Mouse (Mus musculus) embryonic facial prominence, embryonic 11.5 days (tissue): ENCODE results near the gene Aasdh. TPM values are rescaled to one million over a fixed set of nuclear protein-coding genes. Genes with fewer than 3 reads are reported as not detected.

Experiments used
- ATAC-seq: fragments of 200-750 bp; cut with Nextera tagmentation; replicated peaks from 2 replicates; pipeline ENCODE4 v1.8.0; 2017; ENCODE audit warnings: low read depth; ENCODE audit not compliant: insufficient number of reproducible peaks, low FRiP score, low TSS enrichment
- DNase-seq: peaks from one replicate; pipeline ENCODE4 v3.0.0-alpha.2; 2015; ENCODE audit warnings: low spot score
- H3K27ac ChIP-seq: fragments of 300-500 bp; sonication (generic); replicated peaks from 2 replicates; pipeline ENCODE4 v1.5.1; 2014; ENCODE audit warnings: mild to moderate bottlenecking, low read depth, low read length, control low read depth
- H3K27me3 ChIP-seq: fragments of 300-500 bp; sonication (generic); 2 replicates; pipeline ENCODE4 v1.6.1; 2014; ENCODE audit warnings: mild to moderate bottlenecking, low read length, moderate library complexity, mixed read lengths; ENCODE audit not compliant: control insufficient read depth, insufficient read depth
- H3K36me3 ChIP-seq: fragments of 300-500 bp; sonication (generic); replicated peaks from 2 replicates; pipeline ENCODE4 v1.6.1; 2014; ENCODE audit warnings: low read depth, mild to moderate bottlenecking, low read length, moderate library complexity, mixed read lengths; ENCODE audit not compliant: control insufficient read depth, insufficient read depth
- H3K4me1 ChIP-seq: fragments of 300-500 bp; sonication (generic); 2 replicates; pipeline ENCODE4 v1.6.1; 2014; ENCODE audit warnings: low read length, mixed read lengths; ENCODE audit not compliant: control insufficient read depth, insufficient read depth
- H3K4me2 ChIP-seq: fragments of 300-500 bp; sonication (generic); 2 replicates; pipeline ENCODE4 v1.6.1; 2014; ENCODE audit warnings: low read depth, mild to moderate bottlenecking, control low read depth, low read length, moderate library complexity
- H3K4me3 ChIP-seq: fragments of 300-500 bp; sonication (generic); 2 replicates; pipeline ENCODE4 v1.5.1; 2014; ENCODE audit warnings: low read depth, low read length, control low read depth
- H3K9ac ChIP-seq: fragments of 300-500 bp; sonication (generic); replicated peaks from 2 replicates; pipeline ENCODE4 v1.6.1; 2014; ENCODE audit warnings: mild to moderate bottlenecking, control low read depth, low read length
- H3K9me3 ChIP-seq: fragments of 300-500 bp; sonication (generic); replicated peaks from 2 replicates; pipeline ENCODE4 v1.6.1; 2016; ENCODE audit warnings: mild to moderate bottlenecking, low read length, inconsistent platforms, mixed read lengths; ENCODE audit not compliant: control insufficient read depth
- WGBS: fragments of 180-500 bp; shearing (Covaris S2); extraction: QIAGEN DNeasy Blood & Tissue Kit; methylation state at CpG from one replicate; pipeline ENCODE4 v1.1.7; 2014; 5-methylcytosine and 5-hydroxymethylcytosine counted together
- polyA plus RNA-seq: library from polyadenylated mRNA; unstranded; fragments of >200 nt; fragmentation: Nextera tagmentation; extraction: Ambion mirVana; gene quantifications from 2 replicates; pipeline ENCODE4 v1.2.1, GENCODE M21; 2014

The Aasdh gene
- polyA plus RNA-seq, 1 experiment from 2014 or later = 18.5 TPM

GRCm38 (mm10) chr5:76947758-76948157 is 42.4 kb upstream of the Aasdh start:
- WGBS = 86% methylated on average over 4 of the region's 4 CpGs
- no peak overlapping the region for H3K9ac ChIP-seq
- H3K4me3 ChIP-seq = no peak overlapping the region
- ATAC-seq (no peak), DNase-seq (no peak)
- no peaks in the 10 kb centered on the region for H3K36me3 ChIP-seq
- H3K4me2 ChIP-seq = no peak overlapping the region
- no peaks in the 10 kb centered on the region for H3K4me1 ChIP-seq
- H3K27ac ChIP-seq = no peak overlapping the region
- H3K27me3 ChIP-seq = no peaks in the 10 kb centered on the region
- H3K9me3 ChIP-seq = no peaks in the 10 kb centered on the region

GRCm38 (mm10) chr5:76947142-76947541 is 41.8 kb upstream of the Aasdh start:
- H3K9me3 ChIP-seq = no peaks in the 10 kb centered on the region
- H3K4me3 ChIP-seq = no peak overlapping the region
- H3K27ac ChIP-seq = no peak overlapping the region
- no peak for DNase-seq
- ATAC-seq = no peak
- no peaks in the 10 kb centered on the region for H3K4me1 ChIP-seq
- 91% methylated on average over 4 of the region's 4 CpGs for WGBS
- no peak overlapping the region for H3K4me2 ChIP-seq
- no peaks in the 10 kb centered on the region for H3K36me3 ChIP-seq
- no peaks in the 10 kb centered on the region for H3K27me3 ChIP-seq
- no peak overlapping the region for H3K9ac ChIP-seq

GRCm38 (mm10) chr5:76945678-76946033 is 40.3 kb upstream of the Aasdh start:
- 77% methylated on average over 2 of the region's 2 CpGs for WGBS
- H3K4me3 ChIP-seq = no peak overlapping the region
- H3K27ac ChIP-seq = no peak overlapping the region
- H3K9me3 ChIP-seq = no peaks in the 10 kb centered on the region
- H3K4me2 ChIP-seq = no peak overlapping the region
- DNase-seq (no peak), ATAC-seq (no peak)
- no peaks in the 10 kb centered on the region for H3K36me3 ChIP-seq
- H3K27me3 ChIP-seq = no peaks in the 10 kb centered on the region
- no peak overlapping the region for H3K9ac ChIP-seq
- no peaks in the 10 kb centered on the region for H3K4me1 ChIP-seq

GRCm38 (mm10) chr5:76944965-76945677 is 39.8 kb upstream of the Aasdh start:
- no peaks in the 10 kb centered on the region for H3K4me1 ChIP-seq
- WGBS = 76% methylated on average over 6 of the region's 6 CpGs
- H3K4me2 ChIP-seq = no peak overlapping the region
- no peak overlapping the region for H3K9ac ChIP-seq
- H3K9me3 ChIP-seq = no peaks in the 10 kb centered on the region
- no peaks in the 10 kb centered on the region for H3K27me3 ChIP-seq
- DNase-seq = no peak
- no peak overlapping the region for H3K27ac ChIP-seq
- no peaks in the 10 kb centered on the region for H3K36me3 ChIP-seq
- ATAC-seq = no peak
- H3K4me3 ChIP-seq = no peak overlapping the region

GRCm38 (mm10) chr5:76942505-76942904 is 37.2 kb upstream of the Aasdh start:
- no peak for DNase-seq
- Histone ChIP-seq H3K27ac (no peak overlapping the region), H3K4me1 (no peaks in the 10 kb centered on the region), H3K36me3 (no peaks in the 10 kb centered on the region), H3K27me3 (no peaks in the 10 kb centered on the region), H3K9me3 (no peaks in the 10 kb centered on the region), H3K4me2 (no peak overlapping the region), H3K9ac (no peak overlapping the region), H3K4me3 (no peak overlapping the region)
- ATAC-seq = no peak
- WGBS = 93% methylated on average over 4 of the region's 4 CpGs

- DNase-seq (no peak), ATAC-seq (no peak)
- no peaks in the 10 kb centered on the region for H3K36me3 ChIP-seq
- no peaks in the 10 kb centered on the region for H3K4me1 ChIP-seq
- 89% methylated on average over 4 of the region's 4 CpGs for WGBS
- no peak overlapping the region for H3K4me2 ChIP-seq
- H3K9ac ChIP-seq = no peak overlapping the region
- H3K4me3 ChIP-seq = no peak overlapping the region
- no peaks in the 10 kb centered on the region for H3K27me3 ChIP-seq
- H3K27ac ChIP-seq = no peak overlapping the region
- H3K9me3 ChIP-seq = no peaks in the 10 kb centered on the region
These were observed 36.7 kb upstream of the Aasdh start for GRCm38 (mm10) chr5:76941975-76942374.

GRCm38 (mm10) chr5:76939717-76940116 is 34.4 kb upstream of the Aasdh start:
- no peaks in the 10 kb centered on the region for H3K27me3 ChIP-seq
- no peak overlapping the region for H3K4me3 ChIP-seq
- DNase-seq (no peak), ATAC-seq (no peak)
- no peak overlapping the region for H3K27ac ChIP-seq
- H3K4me2 ChIP-seq = no peak overlapping the region
- no peaks in the 10 kb centered on the region for H3K9me3 ChIP-seq
- H3K4me1 ChIP-seq = no peaks in the 10 kb centered on the region
- WGBS = 93% methylated on average over 8 of the region's 8 CpGs
- no peaks in the 10 kb centered on the region for H3K36me3 ChIP-seq
- H3K9ac ChIP-seq = no peak overlapping the region

GRCm38 (mm10) chr5:76929180-76929877 is 24.0 kb upstream of the Aasdh start:
- no peak overlapping the region for H3K27ac ChIP-seq
- no peaks in the 10 kb centered on the region for H3K9me3 ChIP-seq
- no peak overlapping the region for H3K9ac ChIP-seq
- H3K4me3 ChIP-seq = no peak overlapping the region
- peak; percentile 13 for DNase-seq
- peaks cover 3% of the 10 kb centered on the region; the same call in 1 of the 2 replicates for H3K36me3 ChIP-seq
- no peak overlapping the region for H3K4me2 ChIP-seq
- ATAC-seq = no peak
- peaks cover 3% of the 10 kb centered on the region; the same call in 1 of the 2 replicates for H3K4me1 ChIP-seq
- no peaks in the 10 kb centered on the region for H3K27me3 ChIP-seq
- 75% methylated on average over 7 of the region's 7 CpGs for WGBS
